Mouse (Mus musculus) thymus, adult 2 months (tissue): ENCODE measurements around the gene Olfr71. TPM values are rescaled to one million over a fixed set of nuclear protein-coding genes. Genes with fewer than 3 reads are reported as not detected.

Source experiments
- DNase-seq: peaks from one replicate; pipeline ENCODE4 v3.0.0; 2021
- H3K27ac ChIP-seq: fragments of 200-500 bp; 2 replicates; pipeline ENCODE4 v1.5.1; 2012; ENCODE audit warnings: low read length, control low read depth; ENCODE audit not compliant: control insufficient read depth, insufficient read depth
- H3K27me3 ChIP-seq: fragments of 200-500 bp; 2 replicates; pipeline ENCODE4 v1.6.1; 2012; ENCODE audit warnings: mild to moderate bottlenecking, low read length, moderate library complexity, mixed read lengths; ENCODE audit not compliant: control insufficient read depth, insufficient read depth
- H3K36me3 ChIP-seq: fragments of 200-500 bp; 2 replicates; pipeline ENCODE4 v1.6.1; 2012; ENCODE audit warnings: mild to moderate bottlenecking, low read length, moderate library complexity; ENCODE audit not compliant: control insufficient read depth, insufficient read depth
- H3K4me1 ChIP-seq: fragments of 200-500 bp; replicated peaks from 2 replicates; pipeline ENCODE4 v1.6.1; 2012; ENCODE audit warnings: low read length; ENCODE audit not compliant: control insufficient read depth, insufficient read depth
- H3K4me3 ChIP-seq: fragments of 200-500 bp; 2 replicates; pipeline ENCODE4 v1.5.1; 2012; ENCODE audit warnings: mild to moderate bottlenecking, low read length, control low read depth, moderate library complexity; ENCODE audit not compliant: control insufficient read depth, insufficient read depth
- CTCF ChIP-seq: fragments of 200-500 bp; IDR thresholded peaks from 2 replicates; pipeline ENCODE4 v1.5.1; 2012; ENCODE audit warnings: mild to moderate bottlenecking, control low read depth, low read length, moderate library complexity, borderline replicate concordance; ENCODE audit not compliant: control insufficient read depth, poor library complexity, insufficient read depth; ENCODE audit errors: extremely low read depth
- POLR2A ChIP-seq: fragments of 200-500 bp; IDR thresholded peaks from 2 replicates; pipeline ENCODE4 v1.6.1; 2012; ENCODE audit warnings: mild to moderate bottlenecking, low read length, control low read depth, moderate library complexity; ENCODE audit not compliant: control insufficient read depth, poor library complexity, insufficient read depth; ENCODE audit errors: extremely low read depth
- WGBS: fragments of 180-500 bp; shearing (Covaris S2); methylation state at CpG from one replicate; pipeline ENCODE4 v1.1.7; 2018; 5-methylcytosine and 5-hydroxymethylcytosine counted together
- polyA plus RNA-seq: library from polyadenylated mRNA; depleted of rRNA; stranded (reverse); fragments of >200 nt; gene quantifications from 2 replicates; pipeline ENCODE4 v1.2.3, GENCODE M21; 2012; rRNA removed

Gene Olfr71
- not detected in 2 replicates for polyA plus RNA-seq

DNA sequence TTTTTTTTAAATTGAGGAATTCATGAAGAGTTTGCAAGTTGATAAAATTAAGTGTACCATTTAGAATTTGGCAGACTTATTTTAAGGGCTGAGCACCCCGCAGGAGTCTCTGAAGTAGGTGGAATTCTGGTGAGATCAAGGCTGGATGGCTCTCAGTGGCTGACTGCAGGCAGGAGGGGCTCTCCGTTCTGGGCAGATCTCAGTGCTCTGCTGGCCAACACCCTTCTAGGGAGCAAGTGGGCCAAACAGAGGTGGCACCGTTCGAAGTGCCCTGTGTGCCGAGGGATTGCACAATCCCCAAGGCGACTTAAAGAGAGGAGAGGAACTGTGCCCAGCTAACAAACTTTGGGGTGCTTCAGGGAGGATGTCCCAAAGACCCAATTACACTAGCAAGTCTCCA, at the start of gene Olfr71:
Gene Olfr71, minus strand, starts transcription at position 387 of the 400 bp plus-strand sequence.
- Histone ChIP-seq H3K27ac (no peak within 1 kb of the TSS), H3K27me3 (no peaks in the 10 kb centered on the region), H3K4me3 (no peak within 1 kb of the TSS), H3K36me3 (no peaks in the 10 kb centered on the region), H3K4me1 (no peaks in the 10 kb centered on the region)
- DNase-seq, result no peak
- no peak for TF ChIP-seq POLR2A
- TF ChIP-seq CTCF, result no peak
- WGBS, result 80% methylated on average over 6 of the region's 6 CpGs

DNA sequence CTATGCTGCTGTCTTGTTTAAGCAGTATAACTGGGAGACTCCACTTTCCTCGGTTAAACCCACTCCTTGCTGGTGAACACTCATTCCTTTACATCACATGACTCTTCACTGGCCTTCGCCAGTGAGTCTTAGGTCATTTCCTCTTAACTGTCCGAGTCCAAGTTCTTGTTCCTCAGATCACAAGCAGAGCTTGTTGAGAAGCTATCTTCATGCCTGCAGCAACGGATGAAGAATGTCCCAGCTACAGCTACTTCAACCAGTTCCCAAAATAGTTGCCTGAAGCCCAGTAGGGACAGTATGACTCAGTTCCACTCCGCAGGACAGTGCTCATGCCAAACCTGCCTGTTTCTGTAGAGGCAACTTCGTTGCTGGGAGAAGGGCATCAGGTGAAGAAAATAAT, 47.2 kb upstream of the Olfr71 start:
- WGBS, result 36% methylated on average over 6 of the region's 6 CpGs
- no peak for DNase-seq
- no peaks in the 10 kb centered on the region for H3K27me3 ChIP-seq
- H3K4me3 ChIP-seq, result no peak overlapping the region
- TF ChIP-seq CTCF (no peak), POLR2A (no peak)
- no peaks in the 10 kb centered on the region for H3K36me3 ChIP-seq
- no peaks in the 10 kb centered on the region for H3K4me1 ChIP-seq
- H3K27ac ChIP-seq, result no peak overlapping the region

DNA sequence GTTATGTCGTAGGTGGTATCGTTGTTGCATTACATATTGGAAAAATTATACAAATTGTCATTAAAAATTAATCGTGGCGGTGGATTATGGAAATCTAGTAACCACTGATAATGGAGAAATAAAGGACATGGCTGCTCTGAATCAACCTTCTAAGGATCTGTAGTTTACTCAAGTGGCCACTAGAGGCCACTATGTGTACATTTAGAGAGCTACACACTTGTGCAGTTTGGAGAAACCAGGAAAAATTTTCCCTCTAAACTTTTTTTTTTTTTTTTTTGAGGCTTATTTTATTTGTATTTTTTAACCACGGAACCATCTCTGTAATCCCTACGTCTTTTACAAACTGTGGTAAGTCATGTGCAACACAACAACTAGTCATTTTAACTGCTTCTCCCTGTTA, 35.1 kb upstream of the Olfr71 start:
- no peak for TF ChIP-seq CTCF
- TF ChIP-seq POLR2A, result no peak
- Histone ChIP-seq H3K27me3 (no peaks in the 10 kb centered on the region), H3K27ac (no peak overlapping the region), H3K4me3 (no peak overlapping the region), H3K36me3 (no peaks in the 10 kb centered on the region), H3K4me1 (no peaks in the 10 kb centered on the region)
- DNase-seq, result no peak
- 18% methylated on average over 6 of the region's 6 CpGs for WGBS

DNA sequence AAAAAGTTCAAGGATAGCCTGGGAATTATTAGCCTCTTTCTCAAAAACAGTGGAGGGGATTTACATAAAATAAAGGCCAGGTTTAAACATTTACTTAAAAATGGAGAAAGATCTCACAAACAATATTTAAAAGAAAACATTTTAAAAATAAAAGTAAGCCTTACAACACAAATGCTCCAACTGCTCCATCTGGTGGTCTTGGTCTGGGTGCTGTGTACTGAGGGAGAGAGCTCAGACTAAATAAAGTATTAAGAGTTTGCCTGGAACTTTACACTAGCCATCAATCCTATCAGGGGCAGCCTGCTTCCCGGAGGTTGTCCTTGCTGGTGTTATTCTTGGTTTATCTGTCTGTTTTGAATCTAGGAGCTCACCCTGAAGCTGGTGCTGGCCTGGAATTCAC, 33.0 kb upstream of the Olfr71 start:
- no peaks in the 10 kb centered on the region for H3K36me3 ChIP-seq
- DNase-seq, result no peak
- no peak overlapping the region for H3K4me3 ChIP-seq
- no peaks in the 10 kb centered on the region for H3K4me1 ChIP-seq
- no peaks in the 10 kb centered on the region for H3K27me3 ChIP-seq
- TF ChIP-seq CTCF, result no peak
- no peak for TF ChIP-seq POLR2A
- 86% methylated on average over 1 of the region's 1 CpGs for WGBS
- H3K27ac ChIP-seq, result no peak overlapping the region

DNA sequence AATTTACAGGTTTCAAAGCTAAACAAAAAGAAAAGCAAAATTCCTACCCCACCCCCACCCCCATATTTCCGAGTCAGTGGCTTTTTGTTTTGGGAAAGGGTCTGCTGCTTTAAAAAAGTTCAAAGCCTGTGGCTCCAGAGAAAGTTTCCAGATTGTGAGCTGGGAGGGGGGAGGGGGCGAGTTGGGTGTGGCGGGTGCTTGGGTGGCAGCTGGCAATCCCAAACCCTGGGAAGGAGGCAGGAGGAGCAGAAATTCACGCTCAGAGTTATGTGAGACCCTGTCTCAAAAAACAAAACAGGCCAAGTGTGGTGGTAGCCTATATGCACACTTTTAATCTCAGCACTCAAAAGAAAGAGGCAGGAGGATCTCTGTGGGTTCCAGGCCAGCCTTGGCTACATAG, 32.6 kb upstream of the Olfr71 start:
- H3K4me3 ChIP-seq, result no peak overlapping the region
- H3K27me3 ChIP-seq, result no peaks in the 10 kb centered on the region
- no peak for DNase-seq
- H3K4me1 ChIP-seq, result no peaks in the 10 kb centered on the region
- TF ChIP-seq POLR2A (no peak), CTCF (no peak)
- 81% methylated on average over 4 of the region's 4 CpGs for WGBS
- no peak overlapping the region for H3K27ac ChIP-seq
- no peaks in the 10 kb centered on the region for H3K36me3 ChIP-seq

DNA sequence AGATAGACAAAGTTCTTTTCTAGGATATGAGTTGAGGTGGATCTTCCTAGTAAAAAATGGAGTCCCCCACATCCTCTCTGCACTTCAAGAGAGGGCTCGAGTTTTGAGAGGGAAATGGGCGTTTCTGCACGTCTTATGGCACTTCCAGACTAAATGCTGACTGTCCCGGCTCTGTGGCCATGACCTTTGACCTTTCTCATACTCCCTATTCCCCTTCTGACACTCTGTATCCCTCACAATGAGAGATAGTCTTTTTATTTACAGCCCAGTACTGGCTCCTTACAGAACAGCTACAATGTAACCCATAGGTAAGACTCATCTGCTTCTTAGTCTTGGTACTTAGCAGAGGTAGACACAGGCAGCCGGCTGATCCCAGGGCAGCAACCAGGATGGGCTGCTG, 31.5 kb upstream of the Olfr71 start:
- no peaks in the 10 kb centered on the region for H3K4me1 ChIP-seq
- no peak for DNase-seq

More for the DNA sequence above, 31.5 kb upstream of the Olfr71 start:
- Histone ChIP-seq H3K27me3 (no peaks in the 10 kb centered on the region), H3K4me3 (no peak overlapping the region), H3K36me3 (no peaks in the 10 kb centered on the region), H3K27ac (no peak overlapping the region)
- TF ChIP-seq POLR2A (no peak), CTCF (no peak)
- WGBS, result 84% methylated on average over 5 of the region's 5 CpGs
